Mouse (Mus musculus) spleen, adult 12 weeks (tissue): ENCODE measurements around the gene Prkag1.

Experiments
- DNase-seq: peaks from one replicate; pipeline ENCODE4 v3.0.0; 2022; ENCODE audit warnings: low spot score

Gene Prkag1

GRCm38 (mm10) chr15:98830736-98831683 lies at the start of gene Prkag1:
Prkag1 (minus strand) TSS chr15:98831521.
- DNase-seq, result peak; percentile 93

GRCm38 (mm10) chr15:98877331-98877730 lies 46.0 kb upstream of the Prkag1 start:
- peak; percentile 40 for DNase-seq

- DNase-seq, result peak; percentile 87
Measured at GRCm38 (mm10) chr15:98871916-98872888, 40.9 kb upstream of the Prkag1 start.

- peak; percentile 32 for DNase-seq
Measured at GRCm38 (mm10) chr15:98871070-98871915, 40.0 kb upstream of the Prkag1 start, which contains the start of gene Kmt2d. Kmt2d (minus strand) TSS chr15:98871204.

- peak; percentile 25 for DNase-seq
Measured at GRCm38 (mm10) chr15:98870179-98871069, 39.1 kb upstream of the Prkag1 start.

GRCm38 (mm10) chr15:98869342-98870178 lies 38.2 kb upstream of the Prkag1 start:
- peak; percentile 22 for DNase-seq

- DNase-seq, result no peak
Measured at GRCm38 (mm10) chr15:98868346-98869063, 37.2 kb upstream of the Prkag1 start.

DNA sequence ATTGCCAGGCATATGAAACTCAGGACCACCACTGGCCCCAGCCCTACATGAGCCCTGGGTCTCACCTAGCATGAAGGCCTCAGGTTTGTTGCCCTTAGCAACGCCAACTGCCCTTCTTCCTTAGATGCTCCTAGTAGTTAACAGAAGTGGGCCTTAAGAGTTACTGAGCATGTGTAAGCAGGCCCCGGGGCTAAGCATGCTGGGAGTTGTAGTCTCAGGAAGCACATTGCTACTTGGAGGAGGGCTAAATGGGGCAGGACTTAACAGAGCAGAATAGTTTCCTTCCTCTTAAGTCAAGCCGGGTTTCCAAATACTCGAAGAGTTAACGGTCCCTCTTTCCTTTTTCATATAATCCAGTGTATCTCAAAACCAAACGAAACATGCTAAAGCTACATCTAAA lies 36.0 kb upstream of the Prkag1 start:
- DNase-seq, result peak; percentile 33

DNA sequence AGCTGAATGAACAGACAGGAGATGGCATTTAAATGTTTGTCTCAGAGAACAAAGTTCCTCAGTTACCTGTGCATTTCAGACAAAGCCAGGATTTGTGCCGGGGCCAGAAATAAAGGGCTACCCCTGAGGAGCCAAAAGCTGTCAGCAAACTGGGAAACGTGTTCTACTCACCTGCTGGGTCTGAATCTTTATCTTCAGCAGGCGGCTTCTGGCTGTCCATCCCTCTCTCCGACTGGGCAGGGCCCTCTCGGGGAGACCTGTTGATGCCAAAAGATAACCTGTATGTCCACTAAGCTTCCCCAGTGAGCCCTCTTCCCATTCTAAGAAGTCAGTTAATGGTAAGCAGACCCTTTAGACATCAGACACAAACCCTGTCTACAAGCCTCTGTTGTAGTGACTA lies 35.2 kb upstream of the Prkag1 start:
- no peak for DNase-seq

DNA sequence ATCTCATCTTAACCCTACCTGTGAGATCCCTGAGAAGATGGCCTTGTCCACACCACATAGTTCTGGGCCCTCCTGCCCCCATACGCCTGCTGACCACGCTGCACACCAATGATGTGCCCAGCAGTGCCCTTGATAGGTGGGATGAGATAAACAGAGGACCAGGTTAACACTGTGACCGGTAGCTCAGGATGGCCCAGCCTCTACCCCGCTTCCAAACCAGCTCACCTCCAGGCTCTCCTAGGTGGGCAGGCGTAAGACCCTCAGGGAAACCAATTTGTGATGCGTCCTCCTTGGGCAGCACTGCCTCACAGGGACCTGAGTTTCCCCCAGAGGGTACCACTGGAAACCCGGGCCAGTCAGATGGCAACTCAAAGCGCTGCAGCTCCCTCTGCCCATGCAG lies 34.5 kb upstream of the Prkag1 start:
- DNase-seq, result no peak

DNA sequence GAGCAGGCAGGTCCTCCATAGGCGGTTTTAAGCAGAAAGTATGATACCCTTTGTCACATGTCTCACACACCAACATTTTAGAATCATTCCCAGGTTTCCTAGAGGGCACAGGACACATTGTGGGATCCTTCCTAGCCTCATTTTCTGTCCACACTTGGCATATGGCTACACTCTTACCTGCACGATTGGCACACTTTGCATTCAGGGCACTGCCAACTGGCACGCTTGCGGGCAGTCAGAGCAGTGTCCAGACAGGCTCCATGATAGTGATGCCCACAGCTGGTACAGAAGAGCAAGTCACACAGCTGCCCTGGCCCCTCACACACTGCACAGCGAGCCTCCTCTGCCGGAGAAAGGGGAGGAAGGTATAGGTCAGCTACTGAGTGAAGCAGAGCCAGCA lies 33.6 kb upstream of the Prkag1 start:
- no peak for DNase-seq

- no peak for DNase-seq
Measured at GRCm38 (mm10) chr15:98863451-98863958, 32.2 kb upstream of the Prkag1 start.

DNA sequence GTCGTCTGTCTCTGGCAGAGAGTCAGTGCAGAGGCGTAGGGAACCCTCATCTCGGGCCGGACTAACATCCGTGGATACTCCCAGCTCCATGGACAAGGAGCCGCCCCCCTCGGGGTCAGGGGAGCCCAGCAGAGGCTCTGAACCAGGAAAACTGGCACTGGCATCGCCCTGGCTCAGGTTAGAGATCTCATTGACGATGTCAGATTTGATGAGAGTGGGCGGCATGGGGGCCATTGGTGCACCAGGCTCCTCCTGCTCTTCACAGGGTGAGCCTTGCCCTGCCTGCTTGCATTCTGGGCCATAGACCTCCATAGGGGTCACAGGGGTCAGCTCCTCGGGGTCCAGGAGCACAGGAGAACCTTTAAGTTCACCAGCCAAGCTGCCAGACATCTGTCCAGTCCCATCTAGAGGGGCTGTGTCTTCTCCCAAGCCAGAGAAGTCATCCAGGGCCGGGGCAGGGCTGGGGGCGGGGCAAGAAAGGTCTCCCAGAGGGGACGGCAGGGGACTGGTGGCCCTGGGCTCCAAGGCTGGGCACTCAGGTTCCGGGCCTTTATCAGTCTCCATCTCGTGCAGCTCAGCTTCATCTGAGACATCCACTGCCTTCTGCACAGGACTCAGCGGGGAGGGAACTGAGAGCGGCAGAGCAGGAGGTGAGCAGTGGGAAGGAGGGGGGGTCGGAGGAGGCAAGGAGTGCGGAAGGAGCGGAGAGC lies 30.5 kb upstream of the Prkag1 start:
- DNase-seq, result no peak

GRCm38 (mm10) chr15:98860921-98861320 lies 29.6 kb upstream of the Prkag1 start:
- DNase-seq, result no peak

DNA sequence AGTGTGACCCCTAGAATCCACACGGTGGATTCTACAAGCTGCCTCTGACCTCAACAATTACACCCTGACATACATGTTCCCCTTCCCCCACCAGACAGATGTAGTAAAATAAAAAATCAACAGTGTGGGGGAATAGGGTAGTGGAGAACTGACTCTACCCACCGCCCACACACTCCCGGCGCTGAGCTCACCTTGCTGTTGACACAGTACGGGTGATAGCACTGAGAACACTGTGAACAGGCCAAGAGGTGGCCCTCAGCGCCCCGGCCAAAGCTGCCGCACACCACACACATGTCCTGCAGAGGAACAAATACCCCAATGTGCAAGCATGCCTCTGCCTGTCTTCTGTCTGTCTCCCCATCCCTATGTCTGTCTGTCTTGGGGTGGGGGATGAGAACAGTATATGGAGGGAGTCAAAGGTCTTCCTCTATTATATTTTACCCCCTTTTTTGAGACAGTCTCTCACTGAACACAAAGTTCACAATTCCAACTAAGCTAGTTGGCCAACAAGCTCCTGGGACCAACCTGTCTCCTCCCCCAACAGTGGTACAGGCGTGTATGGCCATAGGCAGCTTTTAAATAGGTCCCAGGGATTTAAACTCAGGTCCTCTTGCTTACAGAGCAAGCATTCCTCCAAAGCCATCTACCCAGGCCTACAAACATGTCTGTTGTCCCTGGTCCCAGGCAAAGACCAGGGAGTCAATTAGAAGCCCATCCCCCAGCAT lies 28.2 kb upstream of the Prkag1 start:
- no peak for DNase-seq

- no peak for DNase-seq
Measured at GRCm38 (mm10) chr15:98854214-98854613, 22.9 kb upstream of the Prkag1 start.
